Mouse (Mus musculus) erythroblast, embryonic 14.5 days (primary cell): ENCODE results near the gene Xcr1.

Source experiments
- GATA1 ChIP-seq: IDR thresholded peaks from 2 replicates; pipeline ENCODE4 v1.6.1; 2012; ENCODE audit warnings: low read length, inconsistent platforms, mixed read lengths
- TAL1 ChIP-seq: IDR thresholded peaks from 3 replicates; pipeline ENCODE4 v1.6.1; 2012; ENCODE audit warnings: low read length, inconsistent platforms, mixed read lengths

DNA sequence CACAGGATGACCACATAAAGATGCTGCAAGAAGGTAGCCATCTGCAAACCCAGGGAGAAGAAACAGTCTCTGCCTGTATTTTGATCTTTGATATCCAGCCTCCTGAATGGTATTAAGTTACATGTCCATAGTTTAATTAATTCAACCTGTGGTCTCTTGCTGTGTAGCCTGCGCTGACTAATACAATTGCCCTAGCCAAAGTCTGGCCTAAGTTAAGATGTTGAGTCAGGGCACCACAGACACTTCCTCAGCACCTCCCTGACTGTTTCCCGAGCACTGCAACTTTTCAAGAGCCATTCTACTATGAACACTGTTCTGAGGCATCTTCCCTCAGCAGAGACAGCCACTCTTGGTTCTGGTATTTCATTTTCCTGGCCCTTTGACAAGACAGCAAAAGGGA, 43.2 kb downstream of the Xcr1 start:
- TF ChIP-seq GATA1: no peak
- TF ChIP-seq TAL1: no peak
